Mouse (Mus musculus): ENCODE measurements around the gene Cyb5d1.

Gene Cyb5d1

GRCm38 (mm10) chr11:69356544-69356943, 38.9 kb downstream of the Cyb5d1 start:
- DNase-seq, result no peak

GRCm38 (mm10) chr11:69346441-69346840, 49.0 kb downstream of the Cyb5d1 start:
- DNase-seq, result no peak

Data from cerebellum, adult 11 months (tissue).